Mouse (Mus musculus) myocyte (in vitro differentiated cells): ENCODE measurements around the gene Mbd6. TPM values are rescaled to one million over a fixed set of nuclear protein-coding genes. Genes with fewer than 3 reads are reported as not detected.

Experiments
- H3K27me3 ChIP-seq: one replicate; pipeline ENCODE4 v1.6.1; 2011; ENCODE audit not compliant: control insufficient read depth, insufficient read depth, insufficient read length
- H3K36me3 ChIP-seq: one replicate; pipeline ENCODE4 v1.6.1; 2011; ENCODE audit not compliant: control insufficient read depth, insufficient read depth
- H3K4me2 ChIP-seq: one replicate; pipeline ENCODE4 v1.6.1; 2011; ENCODE audit warnings: low read depth, control low read depth
- H3K4me3 ChIP-seq: one replicate; pipeline ENCODE4 v1.5.1; 2011; ENCODE audit warnings: mild to moderate bottlenecking, control low read depth, moderate library complexity
- H3K79me2 ChIP-seq: one replicate; pipeline ENCODE4 v1.6.1; 2011; ENCODE audit not compliant: control insufficient read depth, insufficient read depth
- H3ac ChIP-seq: one replicate; pipeline ENCODE4 v1.6.1; 2011; ENCODE audit not compliant: control insufficient read depth, insufficient read length
- CEBPB ChIP-seq: IDR thresholded peaks from 2 replicates; pipeline ENCODE4 v1.6.1; 2011; ENCODE audit warnings: mild to moderate bottlenecking, moderate library complexity; ENCODE audit not compliant: poor library complexity, insufficient read depth, severe bottlenecking
- E2F4 ChIP-seq: IDR thresholded peaks from one replicate; pipeline ENCODE4 v1.6.1; 2011; ENCODE audit warnings: mild to moderate bottlenecking, control low read depth, moderate library complexity; ENCODE audit not compliant: insufficient read depth
- MAX ChIP-seq: IDR thresholded peaks from one replicate; pipeline ENCODE4 v1.6.1; 2011; ENCODE audit warnings: low read depth, mild to moderate bottlenecking, control low read depth
- MYOD1 ChIP-seq, 3 experiments: IDR thresholded peaks; one replicate each; pipeline ENCODE4 v1.6.1; 2011; ENCODE audit warnings: control low read depth in 2 of 3, low read depth in 2 of 3, mild to moderate bottlenecking in 2 of 3, moderate library complexity in 1 of 3; ENCODE audit not compliant: insufficient read length in 2 of 3, control insufficient read depth in 1 of 3
- MYOG ChIP-seq, 3 experiments: IDR thresholded peaks; one replicate each; pipeline ENCODE4 v1.6.1; 2011; ENCODE audit warnings: control low read depth in 2 of 3, low read depth in 2 of 3, mild to moderate bottlenecking in 2 of 3; ENCODE audit not compliant: insufficient read length in 2 of 3, control insufficient read depth in 1 of 3, insufficient read depth in 1 of 3
- POLR2A ChIP-seq: IDR thresholded peaks from one replicate; pipeline ENCODE4 v1.6.1; 2011; ENCODE audit warnings: low read depth, mild to moderate bottlenecking, control low read depth, moderate library complexity; ENCODE audit not compliant: insufficient read length
- POLR2AphosphoS2 ChIP-seq: IDR thresholded peaks from one replicate; pipeline ENCODE4 v1.6.1; 2011; ENCODE audit warnings: low read depth, control low read depth; ENCODE audit not compliant: insufficient read length
- REST ChIP-seq: IDR thresholded peaks from one replicate; pipeline ENCODE4 v1.6.1; 2011; ENCODE audit warnings: mild to moderate bottlenecking, control low read depth, moderate library complexity; ENCODE audit not compliant: insufficient read depth, insufficient read length
- SRF ChIP-seq: IDR thresholded peaks from one replicate; pipeline ENCODE4 v1.6.1; 2011; ENCODE audit warnings: low read depth; ENCODE audit not compliant: control insufficient read depth, insufficient read length
- TCF12 ChIP-seq: IDR thresholded peaks from one replicate; pipeline ENCODE4 v1.6.1; 2011; ENCODE audit warnings: mild to moderate bottlenecking, control low read depth; ENCODE audit not compliant: poor library complexity, insufficient read depth, severe bottlenecking
- TCF3 ChIP-seq: IDR thresholded peaks from one replicate; pipeline ENCODE4 v1.6.1; 2011; ENCODE audit warnings: low read depth, control low read depth; ENCODE audit not compliant: insufficient read length
- USF1 ChIP-seq: IDR thresholded peaks from one replicate; pipeline ENCODE4 v1.6.1; 2011; ENCODE audit warnings: low read depth, mild to moderate bottlenecking, control low read depth, moderate library complexity
- polyA plus RNA-seq: library from polyadenylated mRNA; unstranded; fragments of >200 nt; fragmentation: generic; extraction: Trizol; gene quantifications from one replicate; pipeline ENCODE4 v1.2.1, GENCODE M21; 2012; ENCODE audit warnings: missing spikeins

Gene Mbd6
- polyA plus RNA-seq, 1 experiment = 24.7 TPM

DNA sequence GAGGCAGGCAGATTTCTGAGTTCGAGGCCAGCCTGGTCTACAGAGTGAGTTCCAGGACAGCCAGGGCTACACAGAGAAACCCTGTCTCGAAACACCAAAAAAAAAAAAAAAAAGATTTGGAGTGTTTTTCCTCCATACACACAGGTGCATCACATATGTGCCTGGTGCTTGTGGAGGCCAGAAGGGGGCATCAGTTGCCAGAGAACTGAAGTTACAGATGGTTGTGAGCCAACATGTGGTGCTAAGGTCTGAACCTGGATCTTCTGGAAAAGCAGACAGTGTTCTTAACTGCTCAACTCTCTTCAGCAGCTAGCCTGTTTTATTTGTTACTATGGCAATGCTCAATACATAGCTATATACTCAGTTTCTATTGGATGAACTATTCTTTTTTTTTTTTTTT is 9.1 kb downstream of the Mbd6 start:
- Histone ChIP-seq H3ac (no peak overlapping the region), H3K79me2 (no peaks in the 10 kb centered on the region), H3K36me3 (peaks cover 51% of the 10 kb centered on the region), H3K27me3 (no peaks in the 10 kb centered on the region), H3K4me2 (no peak overlapping the region), H3K4me3 (no peak overlapping the region)
- TF ChIP-seq MYOG (IDR thresholded peaks at IDR 0.05; ENCODE audit: control insufficient read depth in 1 of 3, insufficient read depth in 1 of 3, insufficient read length in 2 of 3, low read depth in 2 of 3) (no peak), MYOD1 (IDR thresholded peaks at IDR 0.05; ENCODE audit: control insufficient read depth in 1 of 3, insufficient read length in 2 of 3, low read depth in 2 of 3) (no peak), MAX (no peak), TCF12 (no peak), E2F4 (no peak), SRF (no peak), POLR2AphosphoS2 (peak; percentile 47)

DNA sequence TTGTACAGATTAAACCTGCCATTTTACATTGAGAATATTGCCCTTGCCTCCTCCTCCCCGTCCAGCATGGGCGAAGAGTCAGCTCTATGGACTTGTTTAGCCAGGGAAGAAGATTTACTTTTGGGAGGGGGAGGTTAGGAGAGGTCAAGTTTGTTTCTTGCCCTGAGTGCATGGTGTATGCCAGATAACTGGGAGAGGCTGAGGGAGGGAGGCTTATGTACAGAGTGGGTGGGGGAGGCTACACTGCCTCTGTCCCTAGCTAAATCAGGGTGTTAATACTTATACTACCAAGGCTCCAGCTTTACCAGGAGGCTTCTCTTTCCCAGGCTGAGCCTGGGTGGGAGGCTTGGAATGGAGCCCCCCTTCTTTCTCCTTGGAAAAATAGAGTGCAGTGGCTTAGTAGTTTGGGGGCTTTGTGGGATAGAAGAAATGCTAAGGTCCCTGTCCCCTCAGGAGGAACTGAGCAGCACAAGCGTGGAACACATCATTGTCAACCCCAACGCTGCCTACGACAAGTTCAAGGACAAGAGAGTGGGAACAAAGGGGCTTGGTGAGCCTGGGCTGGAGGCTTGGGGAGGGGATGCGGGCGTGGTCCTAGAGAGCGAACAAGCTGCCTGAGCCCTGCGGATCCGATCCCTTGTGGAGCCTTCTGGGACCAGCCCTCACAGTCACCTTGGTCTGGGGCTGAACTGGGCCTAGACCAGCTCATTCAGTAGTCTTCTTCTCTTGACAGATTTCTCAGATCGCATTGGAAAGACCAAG is 14.4 kb downstream of the Mbd6 start:
- H3ac ChIP-seq = no peak overlapping the region
- no peak overlapping the region for H3K4me2 ChIP-seq
- no peak for TF ChIP-seq MYOG (IDR thresholded peaks at IDR 0.05; ENCODE audit: control insufficient read depth in 1 of 3, insufficient read depth in 1 of 3, insufficient read length in 2 of 3, low read depth in 2 of 3)
- no peak for TF ChIP-seq POLR2AphosphoS2
- no peak for TF ChIP-seq REST
- no peak for TF ChIP-seq TCF12
- no peak for TF ChIP-seq SRF
- TF ChIP-seq MAX = no peak
- no peak for TF ChIP-seq E2F4
- no peak for TF ChIP-seq TCF3
- no peak overlapping the region for H3K4me3 ChIP-seq
- peaks cover 3% of the 10 kb centered on the region for H3K79me2 ChIP-seq
- H3K27me3 ChIP-seq = no peaks in the 10 kb centered on the region
- peaks cover 36% of the 10 kb centered on the region for H3K36me3 ChIP-seq

DNA sequence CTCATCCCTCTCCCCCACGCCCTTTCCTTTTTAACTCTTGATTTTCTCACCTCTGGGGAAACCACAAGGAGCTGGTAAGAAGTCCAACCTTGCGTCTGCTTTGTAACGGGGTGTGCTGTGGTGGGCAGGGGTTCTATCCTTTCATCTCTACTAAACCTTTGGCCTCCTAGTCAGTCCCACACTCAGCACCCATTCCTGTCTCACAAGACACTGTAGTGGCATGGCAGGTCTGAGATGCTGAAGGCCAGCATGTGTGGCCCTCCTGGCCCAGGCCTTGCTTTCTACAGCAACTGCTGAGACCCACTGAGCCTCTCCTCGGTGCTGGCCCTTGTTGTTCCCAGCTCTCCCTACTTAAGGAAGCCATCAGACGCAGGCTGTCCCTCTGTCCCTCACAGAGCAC is 16.4 kb downstream of the Mbd6 start:
- H3ac ChIP-seq = no peak overlapping the region
- TF ChIP-seq SRF (no peak), POLR2AphosphoS2 (no peak), MYOD1 (IDR thresholded peaks at IDR 0.05; ENCODE audit: control insufficient read depth in 1 of 3, insufficient read length in 2 of 3, low read depth in 2 of 3) (no peak), CEBPB (no peak), MAX (no peak), E2F4 (no peak), TCF3 (no peak), USF1 (no peak), TCF12 (no peak), POLR2A (no peak), MYOG (IDR thresholded peaks at IDR 0.05; ENCODE audit: control insufficient read depth in 1 of 3, insufficient read depth in 1 of 3, insufficient read length in 2 of 3, low read depth in 2 of 3) (no peak)
- H3K79me2 ChIP-seq = peaks cover 24% of the 10 kb centered on the region
- H3K36me3 ChIP-seq = peaks cover 28% of the 10 kb centered on the region
- no peak overlapping the region for H3K4me2 ChIP-seq
- H3K4me3 ChIP-seq = no peak overlapping the region
- no peaks in the 10 kb centered on the region for H3K27me3 ChIP-seq

DNA sequence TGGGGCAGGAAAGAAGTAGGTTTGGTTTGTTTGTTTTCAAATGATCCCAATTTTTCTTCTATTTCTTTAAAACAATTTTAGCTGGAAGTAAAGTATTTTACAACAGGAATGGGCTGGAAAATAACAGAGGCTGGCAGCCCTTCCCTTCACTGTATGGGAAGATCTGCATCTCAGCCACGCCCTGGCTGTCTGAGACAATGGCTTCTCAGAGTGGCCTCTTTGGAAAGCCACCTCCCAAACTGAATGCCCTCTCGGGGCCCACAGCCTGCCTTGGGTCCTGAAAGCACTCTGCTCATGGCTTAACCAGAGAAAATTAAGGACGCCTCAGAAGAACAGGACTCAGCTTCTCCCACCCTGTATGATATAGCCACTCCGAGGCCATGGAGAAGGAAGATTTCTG is 18.9 kb downstream of the Mbd6 start:
- Histone ChIP-seq H3ac (no peak overlapping the region), H3K36me3 (peaks cover 18% of the 10 kb centered on the region), H3K4me2 (no peak overlapping the region), H3K27me3 (no peaks in the 10 kb centered on the region), H3K4me3 (no peak overlapping the region), H3K79me2 (peaks cover 35% of the 10 kb centered on the region)
- no peak for TF ChIP-seq REST
- TF ChIP-seq SRF = no peak
- no peak for TF ChIP-seq MYOG (IDR thresholded peaks at IDR 0.05; ENCODE audit: control insufficient read depth in 1 of 3, insufficient read depth in 1 of 3, insufficient read length in 2 of 3, low read depth in 2 of 3)
- no peak for TF ChIP-seq E2F4
- no peak for TF ChIP-seq MAX
- TF ChIP-seq TCF12 = no peak
- TF ChIP-seq CEBPB = no peak
- no peak for TF ChIP-seq TCF3
- TF ChIP-seq USF1 = no peak
- no peak for TF ChIP-seq POLR2A
- no peak for TF ChIP-seq MYOD1 (IDR thresholded peaks at IDR 0.05; ENCODE audit: control insufficient read depth in 1 of 3, insufficient read length in 2 of 3, low read depth in 2 of 3)
- no peak for TF ChIP-seq POLR2AphosphoS2

DNA sequence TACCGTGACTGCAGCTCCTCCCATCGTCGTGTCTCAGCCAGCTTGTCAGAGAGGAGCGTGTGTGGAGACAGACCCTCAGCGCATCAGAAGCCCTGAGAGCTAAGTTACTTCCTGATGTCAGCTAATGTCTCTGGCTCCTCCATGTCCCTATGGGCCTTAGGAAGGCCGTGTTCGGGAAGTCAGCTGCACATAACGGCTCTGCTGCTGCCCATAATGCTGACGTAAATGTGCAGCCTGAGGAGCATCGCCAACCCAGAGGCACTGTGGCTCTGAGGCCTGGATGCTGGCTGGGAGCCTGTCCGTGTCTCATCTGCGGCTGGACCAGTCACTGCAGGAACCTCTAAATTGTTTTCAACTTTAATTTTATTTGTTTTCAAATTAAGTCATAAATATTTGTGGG is 19.8 kb downstream of the Mbd6 start:
- H3K79me2 ChIP-seq = peaks cover 35% of the 10 kb centered on the region
- no peak overlapping the region for H3K4me3 ChIP-seq
- H3K4me2 ChIP-seq = no peak overlapping the region
- peaks cover 14% of the 10 kb centered on the region for H3K36me3 ChIP-seq
- TF ChIP-seq TCF3 = no peak
- no peak for TF ChIP-seq TCF12
- TF ChIP-seq SRF = no peak
- TF ChIP-seq POLR2A = no peak
- TF ChIP-seq E2F4 = no peak
- TF ChIP-seq REST = no peak
- no peak for TF ChIP-seq CEBPB
- no peak for TF ChIP-seq MYOD1 (IDR thresholded peaks at IDR 0.05; ENCODE audit: control insufficient read depth in 1 of 3, insufficient read length in 2 of 3, low read depth in 2 of 3)
- H3K27me3 ChIP-seq = no peaks in the 10 kb centered on the region
- no peak overlapping the region for H3ac ChIP-seq
